Mouse (Mus musculus): ENCODE measurements at regions not wholly inside any gene's neighbourhood (a gene's known extent, or its start where the extent isn't known, plus 50 kb on each side); places are given as distances from the start of the nearest gene placed in this dataset.

- no peak for TF ChIP-seq E2F4 (IDR thresholded peaks at IDR 0.05; ENCODE audit: insufficient read depth)
- TF ChIP-seq MAX (IDR thresholded peaks at IDR 0.05; ENCODE audit: low read depth): no peak
- no peak for TF ChIP-seq POLR2AphosphoS2 (IDR thresholded peaks at IDR 0.05; ENCODE audit: insufficient read length, low read depth)
- TF ChIP-seq POLR2A (IDR thresholded peaks at IDR 0.05; ENCODE audit: insufficient read length, low read depth): no peak
- no peak for TF ChIP-seq SRF (IDR thresholded peaks at IDR 0.05; ENCODE audit: control insufficient read depth, insufficient read length, low read depth)
- no peak for TF ChIP-seq TCF3 (IDR thresholded peaks at IDR 0.05; ENCODE audit: insufficient read length, low read depth)
- no peak for TF ChIP-seq MYOD1 (IDR thresholded peaks at IDR 0.05; ENCODE audit: control insufficient read depth in 1 of 3, insufficient read length in 2 of 3, low read depth in 2 of 3)
- no peak for TF ChIP-seq TCF12 (IDR thresholded peaks at IDR 0.05; ENCODE audit: insufficient read depth, poor library complexity, severe bottlenecking)
Observed at GRCm38 (mm10) chr13:112216084-112216483, 72.2 kb upstream of the Ankrd55 start.

All from myocyte (in vitro differentiated cells).